Mouse (Mus musculus) midbrain, embryonic 12.5 days (tissue): ENCODE data around the gene Krt24. TPM values are rescaled to one million over a fixed set of nuclear protein-coding genes. Genes with fewer than 3 reads are reported as not detected.
"Not testable (repeated sequence)": the region's sequence is repeated elsewhere in the genome, so short reads cannot be mapped to it uniquely, and the experiment has no call there.

Experiments
- ATAC-seq: fragments of 200-750 bp; cut with Nextera tagmentation; 2 replicates; pipeline ENCODE4 v1.8.0; 2017; ENCODE audit warnings: low read depth, moderate TSS enrichment, moderate library complexity; ENCODE audit not compliant: low FRiP score
- H3K27ac ChIP-seq: fragments of 300-500 bp; sonication (generic); replicated peaks from 2 replicates; pipeline ENCODE4 v1.5.1; 2016; ENCODE audit warnings: mild to moderate bottlenecking
- H3K27me3 ChIP-seq: fragments of 300-500 bp; sonication (generic); 2 replicates; pipeline ENCODE4 v1.6.1; 2016; ENCODE audit warnings: mild to moderate bottlenecking
- H3K36me3 ChIP-seq: fragments of 300-500 bp; sonication (generic); 2 replicates; pipeline ENCODE4 v1.6.1; 2016
- H3K4me1 ChIP-seq: fragments of 300-500 bp; sonication (generic); 2 replicates; pipeline ENCODE4 v1.6.1; 2016
- H3K4me2 ChIP-seq: fragments of 300-500 bp; sonication (generic); replicated peaks from 2 replicates; pipeline ENCODE4 v1.6.1; 2016; ENCODE audit warnings: mild to moderate bottlenecking, moderate library complexity
- H3K4me3 ChIP-seq: fragments of 300-500 bp; sonication (generic); 2 replicates; pipeline ENCODE4 v1.5.1; 2016; ENCODE audit warnings: mild to moderate bottlenecking
- H3K9ac ChIP-seq: fragments of 300-500 bp; sonication (generic); replicated peaks from 2 replicates; pipeline ENCODE4 v1.6.1; 2016; ENCODE audit warnings: mild to moderate bottlenecking, moderate library complexity
- H3K9me3 ChIP-seq: fragments of 300-500 bp; sonication (generic); 2 replicates; pipeline ENCODE4 v1.6.1; 2016; ENCODE audit warnings: mild to moderate bottlenecking
- WGBS: fragments of 180-500 bp; shearing (Covaris S2); methylation state at CpG from one replicate; pipeline ENCODE4 v1.1.7; 2016; 5-methylcytosine and 5-hydroxymethylcytosine counted together
- polyA plus RNA-seq: library from polyadenylated mRNA; unstranded; fragments of >200 nt; fragmentation: Nextera tagmentation; extraction: Ambion mirVana; gene quantifications from 2 replicates; pipeline ENCODE4 v1.2.1, GENCODE M21; 2016

The Krt24 gene
- polyA plus RNA-seq, 1 experiment from 2014 or later, result not detected

- Histone ChIP-seq H3K36me3 (no peaks in the 10 kb centered on the region), H3K27ac (no peak overlapping the region), H3K4me1 (no peaks in the 10 kb centered on the region), H3K4me3 (no peak overlapping the region), H3K9ac (no peak overlapping the region), H3K4me2 (no peak overlapping the region), H3K9me3 (no peaks in the 10 kb centered on the region), H3K27me3 (no peaks in the 10 kb centered on the region)
- ATAC-seq, result no peak
- 82% methylated on average over 3 of the region's 3 CpGs for WGBS
These were observed 34.4 kb downstream of the Krt24 start for GRCm38 (mm10) chr11:99250666-99251065.

DNA sequence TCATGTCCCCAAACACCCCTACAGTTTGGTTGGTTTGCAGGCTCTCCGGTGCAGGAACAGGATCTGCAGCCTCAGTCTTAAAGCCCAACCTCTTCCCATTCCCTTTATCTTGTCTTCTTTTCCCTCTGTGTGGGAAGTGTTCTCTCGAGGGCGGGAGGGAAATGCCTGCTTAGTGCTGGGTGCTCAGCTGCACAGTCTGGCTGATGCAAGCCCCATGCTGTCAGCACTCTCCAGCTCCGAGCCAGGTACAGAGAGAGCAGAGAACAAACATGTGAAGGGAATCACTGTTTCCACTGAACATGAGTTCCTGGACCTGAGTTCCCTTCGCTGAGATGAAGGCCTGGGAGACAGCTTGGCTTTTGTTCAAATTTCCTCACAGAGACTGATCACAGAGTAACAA, 34.8 kb downstream of the Krt24 start:
- Histone ChIP-seq H3K4me2 (no peak overlapping the region), H3K4me3 (no peak overlapping the region), H3K9me3 (no peaks in the 10 kb centered on the region), H3K4me1 (no peaks in the 10 kb centered on the region), H3K27me3 (no peaks in the 10 kb centered on the region), H3K36me3 (no peaks in the 10 kb centered on the region), H3K27ac (no peak overlapping the region), H3K9ac (no peak overlapping the region)
- WGBS, result 63% methylated on average over 5 of the region's 5 CpGs
- no peak for ATAC-seq

- H3K9ac ChIP-seq, result no peak overlapping the region
- H3K36me3 ChIP-seq, result no peaks in the 10 kb centered on the region
- H3K4me2 ChIP-seq, result no peak overlapping the region
- no peak overlapping the region for H3K27ac ChIP-seq
- no peak for ATAC-seq
- H3K4me3 ChIP-seq, result no peak overlapping the region
- H3K4me1 ChIP-seq, result peaks cover 2% of the 10 kb centered on the region
- no peaks in the 10 kb centered on the region for H3K9me3 ChIP-seq
- WGBS, result 60% methylated on average over 4 of the region's 4 CpGs
- no peaks in the 10 kb centered on the region for H3K27me3 ChIP-seq
These were observed 35.9 kb downstream of the Krt24 start for GRCm38 (mm10) chr11:99249115-99249514.

GRCm38 (mm10) chr11:99247916-99248315, 37.1 kb downstream of the Krt24 start:
- no peak for ATAC-seq
- Histone ChIP-seq H3K4me2 (no peak overlapping the region), H3K27me3 (no peaks in the 10 kb centered on the region), H3K4me3 (no peak overlapping the region), H3K4me1 (peaks cover 7% of the 10 kb centered on the region), H3K27ac (no peak overlapping the region), H3K9me3 (no peaks in the 10 kb centered on the region), H3K36me3 (no peaks in the 10 kb centered on the region), H3K9ac (no peak overlapping the region)
- 92% methylated on average over 4 of the region's 4 CpGs for WGBS

GRCm38 (mm10) chr11:99244519-99244918, 40.5 kb downstream of the Krt24 start:
- not testable (repeated sequence) for H3K27me3 ChIP-seq, H3K9ac ChIP-seq, H3K27ac ChIP-seq, H3K36me3 ChIP-seq, H3K4me1 ChIP-seq, H3K4me3 ChIP-seq, ATAC-seq, H3K9me3 ChIP-seq, H3K4me2 ChIP-seq
- WGBS, result 48% methylated on average over 3 of the region's 3 CpGs

DNA sequence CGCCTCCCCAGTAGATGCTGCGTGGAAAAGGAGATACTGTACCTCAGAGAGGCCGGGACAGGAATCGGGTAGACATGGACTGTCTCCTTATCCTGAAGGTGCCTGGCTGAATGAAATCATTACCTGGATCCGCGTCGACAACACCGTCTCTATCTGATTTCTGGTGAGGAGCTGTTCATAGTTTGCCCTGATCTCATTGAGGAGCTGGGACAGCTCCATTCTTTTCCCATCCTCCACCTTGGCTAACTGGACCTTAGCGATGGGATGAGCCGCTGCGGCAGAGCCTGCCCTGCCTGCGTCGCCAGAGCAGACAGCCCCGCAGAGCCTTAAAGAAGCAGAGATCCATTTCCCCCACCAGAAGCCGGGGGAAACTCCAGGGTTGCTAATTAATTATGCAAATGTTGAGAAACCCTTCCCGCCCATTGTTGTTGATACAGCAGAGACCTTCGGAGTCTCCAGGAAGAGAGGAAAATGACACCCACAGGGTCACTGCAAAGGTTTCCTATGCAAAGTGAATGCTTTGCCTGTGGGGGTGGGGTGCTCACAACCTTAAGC, 41.2 kb downstream of the Krt24 start, which contains the start of gene Krt222:
TSS of gene Krt222 (minus strand) at position 266 of the 555 bp plus-strand sequence.
- no peaks in the 10 kb centered on the region for H3K9me3 ChIP-seq
- no peak for ATAC-seq
- H3K4me3 ChIP-seq, result peak within 1 kb of the TSS; percentile 28
- H3K27me3 ChIP-seq, result 0 out of 2 replicates have a peak, but pooled peaks cover 4% of the 10 kb centered on the region
- WGBS, result 9% methylated on average over 17 of the region's 17 CpGs
- H3K9ac ChIP-seq, result no peak within 1 kb of the TSS; the same call in 1 of the 2 replicates
- H3K4me2 ChIP-seq, result peak within 1 kb of the TSS; percentile 50
- no peaks in the 10 kb centered on the region for H3K36me3 ChIP-seq
- peaks cover 7% of the 10 kb centered on the region for H3K4me1 ChIP-seq
- peak within 1 kb of the TSS; percentile 49 for H3K27ac ChIP-seq

DNA sequence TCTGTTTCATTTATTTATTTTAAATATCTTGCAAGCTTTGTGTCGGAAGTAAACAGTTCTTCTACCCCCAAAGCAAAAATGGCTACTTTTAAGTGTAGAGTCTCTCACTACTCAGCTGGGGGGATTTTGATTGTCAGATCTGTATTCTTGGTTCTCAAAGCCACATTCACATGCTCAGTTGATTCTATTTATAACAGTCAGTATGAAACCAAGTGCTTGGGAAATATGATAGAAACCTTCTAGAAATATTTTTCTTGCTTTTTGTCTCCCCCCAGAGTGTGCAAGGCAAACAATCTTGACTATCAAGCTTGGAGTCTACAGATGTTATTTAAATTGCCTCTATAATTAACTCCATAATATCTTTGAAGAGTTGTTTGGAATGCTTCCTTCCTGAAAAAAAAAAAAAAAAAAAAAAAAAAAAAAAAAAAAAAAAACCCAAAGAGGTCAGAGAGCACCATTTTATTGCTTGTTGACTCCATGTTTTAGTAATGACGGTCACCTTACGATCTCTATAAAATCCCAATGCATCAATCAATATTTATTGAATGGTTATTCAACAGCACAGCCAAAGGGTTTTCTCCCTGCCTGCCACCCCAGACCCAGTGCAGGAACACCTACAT, 41.8 kb downstream of the Krt24 start:
- no peak overlapping the region; the same call in 1 of the 2 replicates for H3K9ac ChIP-seq
- WGBS, result 71% methylated on average over 3 of the region's 3 CpGs

GRCm38 (mm10) chr11:99242056-99242455, 43.0 kb downstream of the Krt24 start:
- Histone ChIP-seq H3K9me3 (no peaks in the 10 kb centered on the region), H3K4me1 (peaks cover 7% of the 10 kb centered on the region), H3K27me3 (0 out of 2 replicates have a peak, but pooled peaks cover 4% of the 10 kb centered on the region), H3K9ac (no peak overlapping the region), H3K4me3 (no peak overlapping the region), H3K4me2 (no peak overlapping the region), H3K27ac (no peak overlapping the region), H3K36me3 (no peaks in the 10 kb centered on the region)
- 73% methylated on average over 5 of the region's 5 CpGs for WGBS
- no peak for ATAC-seq

More for the DNA sequence above, 41.8 kb downstream of the Krt24 start:
- no peaks in the 10 kb centered on the region for H3K9me3 ChIP-seq
- 0 out of 2 replicates have a peak, but pooled peaks cover 4% of the 10 kb centered on the region for H3K27me3 ChIP-seq
- peaks cover 7% of the 10 kb centered on the region for H3K4me1 ChIP-seq
- H3K36me3 ChIP-seq, result no peaks in the 10 kb centered on the region
- no peak for ATAC-seq
- peak overlapping the region; percentile 28 for H3K4me3 ChIP-seq
- H3K4me2 ChIP-seq, result peak overlapping the region; percentile 50
- H3K27ac ChIP-seq, result peak overlapping the region; percentile 49

GRCm38 (mm10) chr11:99238468-99238867, 46.6 kb downstream of the Krt24 start:
- H3K9me3 ChIP-seq, result no peaks in the 10 kb centered on the region
- WGBS, result 75% methylated on average over 14 of the region's 14 CpGs
- no peaks in the 10 kb centered on the region for H3K36me3 ChIP-seq
- no peak overlapping the region for H3K4me2 ChIP-seq
- no peaks in the 10 kb centered on the region for H3K4me1 ChIP-seq
- 0 out of 2 replicates have a peak, but pooled peaks cover 4% of the 10 kb centered on the region for H3K27me3 ChIP-seq
- no peak overlapping the region for H3K9ac ChIP-seq
- ATAC-seq, result no peak
- H3K27ac ChIP-seq, result no peak overlapping the region
- no peak overlapping the region for H3K4me3 ChIP-seq

DNA sequence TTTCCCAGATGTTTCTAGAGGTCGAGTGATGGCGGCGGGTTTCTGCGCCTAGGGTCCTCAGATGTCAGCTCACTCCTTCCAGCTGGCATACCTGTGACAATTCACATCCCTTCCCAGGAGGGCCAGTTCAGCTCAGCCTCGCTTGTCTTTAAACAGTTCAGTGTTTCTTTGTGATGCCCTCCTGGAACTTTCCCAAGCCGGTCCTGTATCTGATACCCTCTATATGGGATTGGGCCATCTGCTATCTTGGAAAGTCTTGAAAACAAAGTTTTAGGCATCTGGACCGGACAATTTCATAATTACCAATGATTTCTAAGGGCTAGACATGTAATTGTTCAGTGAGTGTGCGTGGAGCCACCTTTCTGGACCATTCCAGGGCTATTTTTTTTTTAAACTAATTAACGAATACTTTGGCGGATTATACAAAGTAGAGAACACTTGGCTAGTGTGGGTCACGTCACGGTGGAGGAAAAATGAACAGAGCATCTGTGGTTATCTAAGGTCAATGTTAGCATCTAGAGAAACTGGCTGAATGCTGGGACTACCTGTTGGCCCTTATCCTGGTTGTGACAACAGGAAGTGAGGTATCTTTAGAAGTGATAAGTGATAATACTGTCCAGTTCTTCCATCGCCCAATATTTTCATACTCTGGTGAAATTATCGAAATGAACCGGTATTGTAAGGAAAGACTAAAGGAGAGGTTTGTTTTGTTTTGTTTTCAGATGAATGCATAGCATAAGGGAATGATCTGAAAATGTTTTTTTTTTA, 53.8 kb downstream of the Krt24 start:
- no peaks in the 10 kb centered on the region for H3K9me3 ChIP-seq
- peak; percentile 35 for ATAC-seq
- peak overlapping the region; percentile 99 for H3K27ac ChIP-seq
- H3K9ac ChIP-seq, result peak overlapping the region; percentile 98
- no peaks in the 10 kb centered on the region for H3K27me3 ChIP-seq
- peak overlapping the region; percentile 74 for H3K4me2 ChIP-seq
- H3K4me1 ChIP-seq, result peaks cover 25% of the 10 kb centered on the region
- WGBS, result 27% methylated on average over 15 of the region's 15 CpGs
- H3K4me3 ChIP-seq, result peak overlapping the region; percentile 91
- H3K36me3 ChIP-seq, result peaks cover 15% of the 10 kb centered on the region

DNA sequence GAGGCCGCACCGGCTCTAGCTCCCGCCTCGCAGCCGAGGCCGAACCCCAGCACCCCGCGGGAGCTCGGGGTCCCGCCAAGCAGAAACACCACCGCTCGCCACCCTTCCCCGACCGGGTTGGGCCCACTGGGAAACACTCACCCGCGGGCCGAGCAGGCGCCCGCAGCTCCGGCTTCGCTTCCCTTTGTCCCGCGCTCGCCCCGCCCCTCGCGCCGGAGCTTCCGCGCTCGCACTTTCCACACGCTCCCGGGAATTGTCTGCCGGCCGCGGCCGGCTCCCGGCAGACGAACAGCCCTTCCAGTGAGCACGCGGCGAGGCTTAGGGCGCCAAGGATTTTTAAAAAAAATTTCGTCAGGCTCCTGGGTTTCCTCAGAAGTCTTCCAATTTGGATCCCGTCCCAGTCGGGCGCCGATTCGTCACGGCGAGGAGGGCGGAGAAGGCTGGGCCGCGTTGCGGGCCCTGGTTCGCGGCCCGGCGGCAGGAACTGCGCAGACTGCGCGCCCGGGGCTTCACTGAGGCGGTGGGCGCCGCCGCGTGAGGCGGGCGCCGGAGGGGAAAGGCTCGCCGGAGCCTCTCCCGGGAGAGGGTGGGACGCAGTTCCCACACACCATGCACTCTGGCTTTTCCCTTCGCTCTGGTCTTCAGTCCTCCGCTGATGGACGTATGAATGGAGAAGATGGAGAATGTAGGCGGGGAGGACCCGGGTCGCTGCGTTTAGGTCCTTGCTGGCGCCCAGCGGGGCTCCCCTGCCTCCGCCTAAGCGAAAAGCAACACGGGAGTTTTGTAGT, 54.6 kb downstream of the Krt24 start, which contains the start of gene Smarce1:
TSS of gene Smarce1 (minus strand) at position 757 of the 788 bp plus-strand sequence.
- under 1% methylated on average over 86 of the region's 87 CpGs for WGBS
- peak; percentile 90 for ATAC-seq
- peaks cover 15% of the 10 kb centered on the region for H3K36me3 ChIP-seq

More for the DNA sequence above, 54.6 kb downstream of the Krt24 start, which contains the start of gene Smarce1:
- Histone ChIP-seq H3K27me3 (no peaks in the 10 kb centered on the region), H3K27ac (peak within 1 kb of the TSS; percentile 99), H3K9ac (peak within 1 kb of the TSS; percentile 98), H3K4me2 (peak within 1 kb of the TSS; percentile 74), H3K9me3 (no peaks in the 10 kb centered on the region), H3K4me1 (peaks cover 25% of the 10 kb centered on the region), H3K4me3 (peak within 1 kb of the TSS; percentile 91)
